Mouse (Mus musculus): Measurements from ENCODE around the gene Mylpf.

GRCm38 (mm10) chr7:127233765-127234164 lies 25.1 kb downstream of the Mylpf start:
- no peak for TF ChIP-seq POLR2A (IDR thresholded peaks at IDR 0.05; ENCODE audit: extremely low read depth, insufficient read depth, low read length)
- no peak for TF ChIP-seq CTCF (IDR thresholded peaks at IDR 0.05; ENCODE audit: low read depth, low read length)
